Mouse (Mus musculus) embryonic facial prominence, embryonic 13.5 days (tissue): ENCODE measurements around the gene Rsph4a. TPM values are rescaled to one million over a fixed set of nuclear protein-coding genes. Genes with fewer than 3 reads are reported as not detected.
"Not testable (repeated sequence)": the region's sequence is repeated elsewhere in the genome, so short reads cannot be mapped to it uniquely, and the experiment has no call there.

ENCODE experiments used
- ATAC-seq: fragments of 200-750 bp; cut with Nextera tagmentation; 2 replicates; pipeline ENCODE4 v1.8.0; 2017; ENCODE audit warnings: low read depth; ENCODE audit not compliant: insufficient number of reproducible peaks, insufficient read depth, low FRiP score, low TSS enrichment
- H3K27ac ChIP-seq: fragments of 300-500 bp; sonication (generic); 2 replicates; pipeline ENCODE4 v1.5.1; 2015; ENCODE audit warnings: moderate library complexity, mild to moderate bottlenecking, inconsistent platforms
- H3K27me3 ChIP-seq: fragments of 300-500 bp; sonication (generic); 2 replicates; pipeline ENCODE4 v1.6.1; 2015; ENCODE audit warnings: mild to moderate bottlenecking, inconsistent platforms
- H3K36me3 ChIP-seq: fragments of 300-500 bp; sonication (generic); 2 replicates; pipeline ENCODE4 v1.6.1; 2015; ENCODE audit warnings: mild to moderate bottlenecking, inconsistent platforms
- H3K4me1 ChIP-seq: fragments of 300-500 bp; sonication (generic); 2 replicates; pipeline ENCODE4 v1.6.1; 2015; ENCODE audit warnings: inconsistent platforms
- H3K4me2 ChIP-seq: fragments of 300-500 bp; sonication (generic); 2 replicates; pipeline ENCODE4 v1.6.1; 2015; ENCODE audit warnings: moderate library complexity, mild to moderate bottlenecking, inconsistent platforms
- H3K4me3 ChIP-seq: fragments of 300-500 bp; sonication (generic); 2 replicates; pipeline ENCODE4 v1.5.1; 2015; ENCODE audit warnings: mild to moderate bottlenecking, inconsistent platforms
- H3K9ac ChIP-seq: fragments of 300-500 bp; sonication (generic); 2 replicates; pipeline ENCODE4 v1.6.1; 2015; ENCODE audit warnings: mild to moderate bottlenecking, inconsistent platforms
- H3K9me3 ChIP-seq: fragments of 300-500 bp; sonication (generic); 2 replicates; pipeline ENCODE4 v1.6.1; 2016; ENCODE audit warnings: inconsistent platforms
- WGBS: fragments of 180-500 bp; shearing (Covaris S2); methylation state at CpG from one replicate; pipeline ENCODE4 v1.1.7; 2015; ENCODE audit warnings: mixed read lengths; 5-methylcytosine and 5-hydroxymethylcytosine counted together
- polyA plus RNA-seq: library from polyadenylated mRNA; unstranded; fragments of >200 nt; fragmentation: Nextera tagmentation; extraction: Ambion mirVana; gene quantifications from 2 replicates; pipeline ENCODE4 v1.2.1, GENCODE M21; 2015

Rsph4a gene
- 0.11 TPM in 1 of 2 replicates, not detected in the other for polyA plus RNA-seq

GRCm38 (mm10) chr10:33904530-33905481, at the start of gene Rsph4a:
Gene Rsph4a, plus strand, starts transcription at chr10:33905111.
- Histone ChIP-seq H3K4me1 (0 out of 2 replicates have a peak, but pooled peaks cover 5% of the 10 kb centered on the region), H3K27me3 (no peaks in the 10 kb centered on the region), H3K36me3 (no peaks in the 10 kb centered on the region), H3K9ac (peak within 1 kb of the TSS; percentile 56), H3K4me2 (peak within 1 kb of the TSS; percentile 72), H3K27ac (no peak within 1 kb of the TSS), H3K9me3 (no peaks in the 10 kb centered on the region), H3K4me3 (peak within 1 kb of the TSS; percentile 44)
- WGBS: 7% methylated on average over 17 of the region's 17 CpGs
- peak; percentile 76 for ATAC-seq

- Histone ChIP-seq H3K9me3 (no peaks in the 10 kb centered on the region), H3K36me3 (no peaks in the 10 kb centered on the region), H3K27me3 (no peaks in the 10 kb centered on the region), H3K4me2 (no peak within 1 kb of the TSS), H3K4me1 (no peaks in the 10 kb centered on the region), H3K9ac (no peak within 1 kb of the TSS), H3K4me3 (no peak within 1 kb of the TSS), H3K27ac (no peak within 1 kb of the TSS)
- no peak for ATAC-seq
Measured at GRCm38 (mm10) chr10:33857421-33857820, 47.5 kb upstream of the Rsph4a start, which contains the start of gene Sult3a1. Gene Sult3a1, plus strand, starts transcription at chr10:33857721.

GRCm38 (mm10) chr10:33865994-33866393, 38.9 kb upstream of the Rsph4a start:
- H3K36me3 ChIP-seq: no peaks in the 10 kb centered on the region
- no peaks in the 10 kb centered on the region for H3K4me1 ChIP-seq
- ATAC-seq: no peak
- no peak overlapping the region for H3K9ac ChIP-seq
- no peak overlapping the region for H3K27ac ChIP-seq
- 77% methylated on average over 2 of the region's 2 CpGs for WGBS
- no peak overlapping the region for H3K4me3 ChIP-seq
- no peaks in the 10 kb centered on the region for H3K27me3 ChIP-seq
- no peaks in the 10 kb centered on the region for H3K9me3 ChIP-seq
- no peak overlapping the region for H3K4me2 ChIP-seq

DNA sequence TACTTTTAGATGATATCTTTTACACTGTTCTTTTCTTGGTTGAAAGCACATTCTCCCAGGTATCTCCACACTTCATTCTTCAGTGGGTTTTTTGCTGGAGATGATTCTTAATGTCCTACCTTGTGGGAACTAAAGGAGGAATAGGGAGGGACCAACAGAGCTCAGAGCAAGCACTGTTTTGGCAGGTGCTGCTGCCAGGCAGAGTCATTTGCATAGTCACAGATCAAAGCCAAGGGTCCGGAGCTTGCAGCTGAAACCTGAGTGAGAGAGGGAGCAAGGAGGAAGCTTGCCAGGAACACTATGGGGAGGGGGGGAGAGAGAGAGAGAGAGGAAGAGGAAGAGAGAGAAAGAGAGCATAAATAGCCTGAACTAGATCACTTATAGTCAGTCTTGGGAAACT, 34.5 kb upstream of the Rsph4a start:
- 13% methylated on average over 1 of the region's 1 CpGs for WGBS
- no peak overlapping the region for H3K27ac ChIP-seq

DNA sequence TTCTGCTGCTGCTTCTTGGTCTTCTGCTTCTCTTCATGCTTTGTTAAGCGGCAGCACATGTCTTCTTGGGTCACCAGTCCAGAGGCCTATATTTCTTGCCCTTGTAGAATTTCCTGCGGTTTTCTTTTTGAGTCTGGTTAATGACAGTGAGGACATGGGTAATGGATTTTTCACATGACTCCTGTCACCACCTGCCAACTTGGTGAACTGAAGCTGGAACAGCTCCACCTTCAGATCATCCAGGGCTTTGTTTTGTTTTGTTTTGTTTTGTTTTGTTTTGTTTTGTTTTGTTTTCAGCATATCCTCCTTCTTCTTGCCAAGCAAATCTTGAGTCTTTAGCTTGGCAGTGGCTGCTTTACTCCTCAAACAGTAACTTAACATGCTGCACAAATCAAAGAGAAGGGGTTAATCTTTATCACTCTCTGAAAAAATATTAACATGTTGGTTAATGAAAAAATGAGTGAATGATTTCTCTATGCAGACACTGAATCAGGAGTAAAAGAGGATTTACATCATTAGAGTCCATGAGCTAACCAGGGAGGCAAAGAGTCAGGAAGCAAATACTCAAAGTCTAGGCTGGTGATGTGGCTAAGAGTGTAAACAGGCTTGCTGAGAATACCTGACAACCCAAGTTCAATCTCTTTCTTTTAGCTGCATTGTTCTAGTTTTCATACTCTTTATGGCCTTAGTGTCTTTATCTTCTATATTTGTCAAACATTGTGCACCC, 32.1 kb upstream of the Rsph4a start:
- H3K4me1 ChIP-seq: no peaks in the 10 kb centered on the region
- no peaks in the 10 kb centered on the region for H3K27me3 ChIP-seq
- no peak overlapping the region for H3K4me2 ChIP-seq
- no peaks in the 10 kb centered on the region for H3K36me3 ChIP-seq
- H3K9me3 ChIP-seq: no peaks in the 10 kb centered on the region
- ATAC-seq: no peak
- no peak overlapping the region for H3K27ac ChIP-seq
- H3K4me3 ChIP-seq: no peak overlapping the region
- H3K9ac ChIP-seq: no peak overlapping the region
- 87% methylated on average over 2 of the region's 2 CpGs for WGBS

More for the DNA sequence above, 34.5 kb upstream of the Rsph4a start:
- no peak overlapping the region for H3K4me2 ChIP-seq
- no peak for ATAC-seq
- H3K4me1 ChIP-seq: no peaks in the 10 kb centered on the region
- no peak overlapping the region for H3K4me3 ChIP-seq
- no peaks in the 10 kb centered on the region for H3K36me3 ChIP-seq
- H3K27me3 ChIP-seq: no peaks in the 10 kb centered on the region
- no peaks in the 10 kb centered on the region for H3K9me3 ChIP-seq
- no peak overlapping the region for H3K9ac ChIP-seq

- H3K27ac ChIP-seq, H3K9me3 ChIP-seq, H3K36me3 ChIP-seq, H3K27me3 ChIP-seq, H3K4me2 ChIP-seq, H3K9ac ChIP-seq, H3K4me1 ChIP-seq, ATAC-seq, H3K4me3 ChIP-seq: not testable (repeated sequence)
- 80% methylated on average over 2 of the region's 2 CpGs for WGBS
Measured at GRCm38 (mm10) chr10:33882411-33882810, 22.5 kb upstream of the Rsph4a start.

DNA sequence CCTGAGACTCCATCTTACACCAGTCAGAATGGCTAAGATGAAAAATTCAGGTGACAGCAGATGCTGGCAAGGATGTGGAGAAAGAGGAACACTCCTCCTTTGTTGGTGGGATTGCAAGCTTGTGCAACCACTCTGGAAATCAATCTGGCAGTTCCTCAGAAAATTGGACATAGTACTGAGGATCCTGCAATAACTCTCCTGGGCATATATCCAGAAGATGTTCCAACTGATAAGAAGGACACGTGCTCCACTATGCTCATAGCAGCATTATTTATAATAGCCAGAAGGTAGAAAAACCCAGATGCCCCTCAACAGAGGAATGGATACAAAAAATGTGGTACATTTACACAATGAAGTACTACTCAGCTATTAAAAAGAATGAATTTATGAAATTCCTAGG, 3.4 kb upstream of the Rsph4a start:
- not testable (repeated sequence) for H3K4me2 ChIP-seq, H3K36me3 ChIP-seq, H3K9ac ChIP-seq, ATAC-seq, H3K9me3 ChIP-seq, H3K27me3 ChIP-seq, H3K4me1 ChIP-seq, H3K4me3 ChIP-seq, H3K27ac ChIP-seq
- WGBS: 76% methylated on average over 1 of the region's 1 CpGs

DNA sequence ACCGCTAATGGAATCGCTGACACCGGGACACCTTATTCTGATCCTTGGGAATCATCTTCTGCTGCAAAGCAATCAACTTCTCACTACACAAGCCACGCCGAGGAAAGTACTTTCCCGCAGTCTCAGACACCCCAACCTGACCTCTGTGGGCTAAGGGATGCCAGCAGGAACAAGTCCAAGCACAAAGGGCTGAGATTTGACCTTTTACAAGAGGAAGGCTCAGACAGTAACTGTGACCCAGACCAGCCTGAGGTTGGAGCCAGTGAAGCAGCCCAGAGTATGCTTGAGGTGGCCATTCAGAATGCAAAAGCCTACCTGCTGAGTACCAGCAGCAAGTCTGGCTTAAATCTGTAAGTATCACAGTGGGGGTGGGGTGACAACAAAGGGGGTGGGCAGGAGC, 578 bp downstream of the Rsph4a start:
- H3K9ac ChIP-seq: peak overlapping the region; percentile 56; the same call in 1 of the 2 replicates
- H3K9me3 ChIP-seq: no peaks in the 10 kb centered on the region
- no peak overlapping the region for H3K27ac ChIP-seq
- 0 out of 2 replicates have a peak, but pooled peaks cover 5% of the 10 kb centered on the region for H3K4me1 ChIP-seq
- H3K4me3 ChIP-seq: peak overlapping the region; percentile 44
- H3K4me2 ChIP-seq: peak overlapping the region; percentile 72
- H3K36me3 ChIP-seq: no peaks in the 10 kb centered on the region
- no peaks in the 10 kb centered on the region for H3K27me3 ChIP-seq
- WGBS: 4% methylated on average over 6 of the region's 6 CpGs
- ATAC-seq: no peak

DNA sequence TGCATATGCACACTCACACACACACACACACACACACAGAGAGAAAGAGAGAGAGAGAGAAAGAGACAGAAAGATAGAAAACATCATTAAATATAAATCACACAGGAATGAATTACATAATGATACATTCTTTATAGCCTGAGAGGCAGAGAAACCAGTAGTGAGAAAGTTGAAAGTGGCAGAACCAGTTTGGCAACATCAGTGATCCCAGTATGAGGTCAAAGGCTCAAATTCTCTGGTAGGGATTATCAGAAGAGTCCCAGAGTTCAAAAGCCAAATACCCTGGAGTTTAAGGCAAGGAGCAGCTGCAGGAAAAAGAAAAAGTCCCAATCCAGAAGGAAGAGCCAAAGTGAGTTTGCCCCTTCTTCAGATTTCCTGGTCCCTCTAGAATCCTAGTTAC, 35.8 kb downstream of the Rsph4a start:
- no peak for ATAC-seq
- Histone ChIP-seq H3K27me3 (no peaks in the 10 kb centered on the region), H3K4me2 (no peak overlapping the region), H3K27ac (no peak overlapping the region), H3K36me3 (peaks cover 65% of the 10 kb centered on the region), H3K4me3 (no peak overlapping the region), H3K9ac (no peak overlapping the region), H3K9me3 (no peaks in the 10 kb centered on the region), H3K4me1 (no peaks in the 10 kb centered on the region)

DNA sequence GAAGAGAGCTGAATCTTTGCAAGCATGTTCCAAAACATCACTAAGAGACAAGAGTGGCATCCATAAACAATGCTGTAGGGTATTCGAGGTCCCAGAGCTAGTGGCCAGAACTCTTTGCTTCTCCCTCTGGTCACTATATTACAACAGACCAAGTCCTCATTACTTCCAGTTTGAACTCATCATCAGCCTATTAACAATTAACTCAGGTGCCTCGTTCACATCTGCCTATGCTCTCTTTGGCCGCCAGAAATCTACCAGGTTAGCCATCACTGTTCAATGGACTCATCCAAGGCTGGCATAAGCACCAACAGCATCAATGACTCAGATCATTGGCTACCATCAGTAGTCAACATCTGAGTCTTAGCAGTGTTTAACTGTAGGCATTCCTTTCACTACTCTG, 40.5 kb downstream of the Rsph4a start:
- WGBS: 91% methylated on average over 3 of the region's 3 CpGs
- peaks cover 40% of the 10 kb centered on the region for H3K36me3 ChIP-seq
- no peak for ATAC-seq

DNA sequence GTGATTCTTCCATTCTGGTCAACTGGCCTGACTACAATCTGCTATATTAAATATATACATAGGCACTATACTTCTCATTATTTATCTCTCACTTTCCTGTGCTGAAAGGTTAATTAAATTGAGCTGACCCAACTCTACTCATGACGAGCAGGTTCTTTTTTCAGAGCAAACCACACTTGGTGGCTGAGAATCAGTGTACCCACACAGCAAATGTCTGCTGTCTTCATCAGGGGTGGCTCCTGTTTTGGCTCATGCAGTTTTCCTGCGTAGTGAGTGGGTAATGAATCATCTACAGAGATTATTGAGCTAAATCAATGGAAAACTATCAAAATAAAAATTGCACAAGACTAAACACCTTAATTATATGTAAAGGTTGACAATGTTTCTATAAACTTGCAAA, 41.4 kb downstream of the Rsph4a start:
- H3K4me2 ChIP-seq: no peak overlapping the region
- no peaks in the 10 kb centered on the region for H3K9me3 ChIP-seq
- ATAC-seq: no peak
- H3K36me3 ChIP-seq: peaks cover 40% of the 10 kb centered on the region
- H3K27me3 ChIP-seq: no peaks in the 10 kb centered on the region
- no peak overlapping the region for H3K9ac ChIP-seq
- H3K4me3 ChIP-seq: no peak overlapping the region
- no peak overlapping the region for H3K27ac ChIP-seq
- 82% methylated on average over 2 of the region's 2 CpGs for WGBS
- H3K4me1 ChIP-seq: peaks cover 18% of the 10 kb centered on the region

More for the DNA sequence above, 40.5 kb downstream of the Rsph4a start:
- H3K27me3 ChIP-seq: no peaks in the 10 kb centered on the region
- H3K4me1 ChIP-seq: peaks cover 17% of the 10 kb centered on the region
- no peaks in the 10 kb centered on the region for H3K9me3 ChIP-seq
- no peak overlapping the region for H3K4me3 ChIP-seq
- H3K4me2 ChIP-seq: no peak overlapping the region
- no peak overlapping the region for H3K27ac ChIP-seq
- no peak overlapping the region for H3K9ac ChIP-seq
